Mouse (Mus musculus): ENCODE measurements at regions not wholly inside any gene's neighbourhood (a gene's known extent, or its start where the extent isn't known, plus 50 kb on each side); places are given as distances from the start of the nearest gene placed in this dataset.

- TF ChIP-seq POLR2A (IDR thresholded peaks at IDR 0.05; ENCODE audit: insufficient read depth, low read depth, low read length) (no peak), CTCF (IDR thresholded peaks at IDR 0.05) (no peak), EP300 (IDR thresholded peaks at IDR 0.05; ENCODE audit: insufficient read depth, low read depth, low read length) (no peak)
- Histone ChIP-seq H3K4me3 (no peak overlapping the region), H3K27me3 (ENCODE audit: control insufficient read depth, insufficient read depth, low read length) (no peaks in the 10 kb centered on the region), H3K27ac (no peak overlapping the region), H3K9ac (ENCODE audit: low read depth, low read length) (no peak overlapping the region), H3K36me3 (ENCODE audit: control insufficient read depth, insufficient read depth, low read length) (no peaks in the 10 kb centered on the region), H3K79me2 (replicated peaks; ENCODE audit: control insufficient read depth, insufficient read depth, low read length) (no peaks in the 10 kb centered on the region), H3K4me1 (ENCODE audit: control insufficient read depth, insufficient read depth, low read length) (no peaks in the 10 kb centered on the region)
- 46% methylated on average over 1 of the region's 1 CpGs for WGBS
- intact Hi-C loops (cut with DNase I): no loop called here
- no peak for DNase-seq
Measured at GRCm38 (mm10) chr14:114685133-114685532, 406.9 kb upstream of the Gpc5 start.

- intact Hi-C loops (cut with DNase I): no loop called here
- Histone ChIP-seq H3K79me2 (replicated peaks; ENCODE audit: control insufficient read depth, insufficient read depth, low read length) (no peaks in the 10 kb centered on the region), H3K4me3 (no peak overlapping the region), H3K36me3 (ENCODE audit: control insufficient read depth, insufficient read depth, low read length) (no peaks in the 10 kb centered on the region), H3K4me1 (ENCODE audit: control insufficient read depth, insufficient read depth, low read length) (no peaks in the 10 kb centered on the region), H3K9ac (ENCODE audit: low read depth, low read length) (no peak overlapping the region), H3K27me3 (ENCODE audit: control insufficient read depth, insufficient read depth, low read length) (no peaks in the 10 kb centered on the region), H3K27ac (no peak overlapping the region)
- DNase-seq: no peak
- TF ChIP-seq CTCF (IDR thresholded peaks at IDR 0.05) (no peak), EP300 (IDR thresholded peaks at IDR 0.05; ENCODE audit: insufficient read depth, low read depth, low read length) (no peak), POLR2A (IDR thresholded peaks at IDR 0.05; ENCODE audit: insufficient read depth, low read depth, low read length) (no peak)
- 48% methylated on average over 1 of the region's 1 CpGs for WGBS
Measured at GRCm38 (mm10) chr14:114694930-114695329, 397.1 kb upstream of the Gpc5 start.

DNA sequence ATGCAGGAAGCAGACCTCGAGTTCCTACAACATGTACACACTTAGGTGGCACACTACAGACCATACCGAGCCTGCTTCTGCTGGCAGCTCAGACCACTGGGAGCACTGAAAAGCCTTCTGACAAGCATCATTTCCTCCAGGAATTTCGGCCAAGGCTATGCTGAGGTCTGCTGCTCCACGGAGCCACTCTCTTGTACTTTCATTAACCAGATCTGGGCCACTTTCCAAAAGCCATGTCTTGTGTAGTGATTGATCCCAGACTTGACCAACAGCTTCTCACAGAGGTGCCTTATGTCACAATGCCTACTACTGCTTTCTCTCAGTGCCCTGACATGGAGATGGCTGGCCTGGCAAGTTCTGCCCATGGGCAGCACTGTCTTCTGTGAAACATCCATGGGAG, 394.5 kb upstream of the Gpc5 start:
- DNase-seq: no peak
- Histone ChIP-seq H3K4me3 (no peak overlapping the region), H3K27ac (no peak overlapping the region), H3K79me2 (replicated peaks; ENCODE audit: control insufficient read depth, insufficient read depth, low read length) (no peaks in the 10 kb centered on the region), H3K9ac (ENCODE audit: low read depth, low read length) (no peak overlapping the region), H3K27me3 (ENCODE audit: control insufficient read depth, insufficient read depth, low read length) (no peaks in the 10 kb centered on the region), H3K4me1 (ENCODE audit: control insufficient read depth, insufficient read depth, low read length) (no peaks in the 10 kb centered on the region), H3K36me3 (ENCODE audit: control insufficient read depth, insufficient read depth, low read length) (no peaks in the 10 kb centered on the region)
- TF ChIP-seq CTCF (IDR thresholded peaks at IDR 0.05): no peak
- TF ChIP-seq POLR2A (IDR thresholded peaks at IDR 0.05; ENCODE audit: insufficient read depth, low read depth, low read length): no peak
- TF ChIP-seq EP300 (IDR thresholded peaks at IDR 0.05; ENCODE audit: insufficient read depth, low read depth, low read length): no peak
- WGBS: 46% methylated on average over 4 of the region's 4 CpGs
- intact Hi-C loops (cut with DNase I): no loop called here

DNA sequence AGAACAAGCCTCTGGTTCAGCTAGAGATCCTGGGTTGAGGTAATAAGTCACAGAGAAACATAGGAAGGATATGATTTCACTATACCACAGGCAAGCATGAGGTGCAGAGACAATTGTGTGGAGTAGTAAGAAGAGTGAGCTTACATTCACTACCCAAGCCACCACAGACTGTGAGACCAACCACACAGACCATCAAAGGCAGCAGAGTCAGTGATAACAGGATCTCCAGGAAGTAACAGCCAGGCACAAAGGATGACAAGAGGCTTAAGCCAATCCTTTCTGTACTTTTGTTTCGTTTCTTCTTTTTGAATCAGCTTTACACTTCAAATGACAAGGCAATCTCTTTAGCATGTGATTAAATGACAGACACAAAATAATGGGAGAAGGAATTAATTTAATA, 368.9 kb upstream of the Gpc5 start:
- no peaks in the 10 kb centered on the region for H3K79me2 ChIP-seq (replicated peaks; ENCODE audit: control insufficient read depth, insufficient read depth, low read length)
- no peaks in the 10 kb centered on the region for H3K27me3 ChIP-seq (ENCODE audit: control insufficient read depth, insufficient read depth, low read length)
- H3K4me3 ChIP-seq: no peak overlapping the region
- H3K9ac ChIP-seq (ENCODE audit: low read depth, low read length): no peak overlapping the region
- WGBS: 16% methylated on average over 1 of the region's 1 CpGs
- TF ChIP-seq EP300 (IDR thresholded peaks at IDR 0.05; ENCODE audit: insufficient read depth, low read depth, low read length) (no peak), CTCF (IDR thresholded peaks at IDR 0.05) (no peak), POLR2A (IDR thresholded peaks at IDR 0.05; ENCODE audit: insufficient read depth, low read depth, low read length) (no peak)
- DNase-seq: no peak
- intact Hi-C loops (cut with DNase I): no loop called here
- no peaks in the 10 kb centered on the region for H3K36me3 ChIP-seq (ENCODE audit: control insufficient read depth, insufficient read depth, low read length)
- H3K4me1 ChIP-seq (ENCODE audit: control insufficient read depth, insufficient read depth, low read length): no peaks in the 10 kb centered on the region
- H3K27ac ChIP-seq: no peak overlapping the region

DNA sequence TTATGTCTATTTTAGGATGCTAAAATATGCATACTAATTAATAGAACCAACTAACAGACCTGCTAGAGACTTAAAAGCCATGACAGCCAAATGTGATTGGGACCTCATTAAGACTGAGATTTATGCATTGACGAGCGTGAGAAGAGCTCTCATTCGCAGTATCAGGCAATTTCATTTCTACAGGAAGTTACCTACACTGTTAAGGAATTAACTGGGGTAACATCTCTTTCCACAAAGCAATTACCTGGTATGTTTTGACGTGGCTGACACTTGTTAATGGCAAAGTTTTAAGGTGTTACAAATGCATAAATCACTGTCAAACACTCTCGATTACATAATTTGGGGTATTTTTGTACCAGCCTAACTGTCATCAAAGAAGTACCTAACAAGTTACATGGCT, 324.7 kb upstream of the Gpc5 start:
- no peaks in the 10 kb centered on the region for H3K36me3 ChIP-seq (ENCODE audit: control insufficient read depth, insufficient read depth, low read length)
- intact Hi-C loops (cut with DNase I): no loop called here
- DNase-seq: no peak
- 77% methylated on average over 5 of the region's 5 CpGs for WGBS
- TF ChIP-seq CTCF (IDR thresholded peaks at IDR 0.05) (no peak), POLR2A (IDR thresholded peaks at IDR 0.05; ENCODE audit: insufficient read depth, low read depth, low read length) (no peak), EP300 (IDR thresholded peaks at IDR 0.05; ENCODE audit: insufficient read depth, low read depth, low read length) (no peak)
- H3K4me3 ChIP-seq: no peak overlapping the region
- H3K4me1 ChIP-seq (ENCODE audit: control insufficient read depth, insufficient read depth, low read length): no peaks in the 10 kb centered on the region
- H3K27me3 ChIP-seq (ENCODE audit: control insufficient read depth, insufficient read depth, low read length): no peaks in the 10 kb centered on the region
- no peaks in the 10 kb centered on the region for H3K79me2 ChIP-seq (replicated peaks; ENCODE audit: control insufficient read depth, insufficient read depth, low read length)
- no peak overlapping the region for H3K9ac ChIP-seq (ENCODE audit: low read depth, low read length)
- H3K27ac ChIP-seq: no peak overlapping the region

DNA sequence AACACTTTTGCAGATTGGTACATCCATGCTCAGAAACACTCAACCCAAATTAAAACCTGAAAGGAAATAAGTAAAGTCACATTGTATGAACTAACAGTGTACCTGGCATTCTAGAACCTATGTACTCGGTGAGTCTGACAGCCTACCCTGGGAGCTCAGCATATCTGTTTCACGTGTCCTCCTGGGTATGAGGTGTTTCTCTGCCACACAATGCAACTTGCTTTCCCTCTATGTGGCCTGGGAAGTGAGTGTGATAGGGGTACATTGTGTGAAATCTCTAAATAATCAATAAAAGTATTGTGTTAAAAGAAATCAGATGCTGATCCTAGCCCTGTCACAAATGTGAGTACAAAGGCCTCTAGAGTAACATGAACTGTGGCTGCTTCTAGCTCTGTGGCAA, 315.3 kb upstream of the Gpc5 start:
- no peak overlapping the region for H3K9ac ChIP-seq (ENCODE audit: low read depth, low read length)
- intact Hi-C loops (cut with DNase I): no loop called here
- H3K79me2 ChIP-seq (replicated peaks; ENCODE audit: control insufficient read depth, insufficient read depth, low read length): no peaks in the 10 kb centered on the region
- no peaks in the 10 kb centered on the region for H3K4me1 ChIP-seq (ENCODE audit: control insufficient read depth, insufficient read depth, low read length)
- TF ChIP-seq EP300 (IDR thresholded peaks at IDR 0.05; ENCODE audit: insufficient read depth, low read depth, low read length) (no peak), CTCF (IDR thresholded peaks at IDR 0.05) (no peak), POLR2A (IDR thresholded peaks at IDR 0.05; ENCODE audit: insufficient read depth, low read depth, low read length) (no peak)
- H3K27me3 ChIP-seq (ENCODE audit: control insufficient read depth, insufficient read depth, low read length): no peaks in the 10 kb centered on the region
- H3K27ac ChIP-seq: no peak overlapping the region
- no peak overlapping the region for H3K4me3 ChIP-seq
- 61% methylated on average over 2 of the region's 2 CpGs for WGBS
- DNase-seq: no peak
- no peaks in the 10 kb centered on the region for H3K36me3 ChIP-seq (ENCODE audit: control insufficient read depth, insufficient read depth, low read length)

Measured in heart, adult 2 months (tissue).